Mouse (Mus musculus) ES-Bruce4 (cell line): Measurements from ENCODE around the gene Casz1. TPM values are rescaled to one million over a fixed set of nuclear protein-coding genes. Genes with fewer than 3 reads are reported as not detected.

Experiments
- H3K27ac ChIP-seq: 2 replicates; pipeline ENCODE4 v1.5.1; 2012; ENCODE audit warnings: low read length, inconsistent platforms; ENCODE audit not compliant: insufficient read depth
- H3K27me3 ChIP-seq: 2 replicates; pipeline ENCODE4 v1.6.1; 2012; ENCODE audit warnings: mild to moderate bottlenecking, low read length, inconsistent platforms; ENCODE audit not compliant: control insufficient read depth, poor library complexity, insufficient read depth, severe bottlenecking
- H3K36me3 ChIP-seq: 2 replicates; pipeline ENCODE4 v1.6.1; 2012; ENCODE audit warnings: inconsistent platforms, mild to moderate bottlenecking, low read length, moderate library complexity; ENCODE audit not compliant: control insufficient read depth, poor library complexity, insufficient read depth, severe bottlenecking
- H3K4me1 ChIP-seq: one replicate; pipeline ENCODE4 v1.8.1; 2011; ENCODE audit warnings: low read length; ENCODE audit not compliant: control insufficient read depth, insufficient read depth
- H3K4me3 ChIP-seq: 2 replicates; pipeline ENCODE4 v1.5.1; 2011; ENCODE audit warnings: low read depth, mild to moderate bottlenecking, low read length
- H3K9ac ChIP-seq: 2 replicates; pipeline ENCODE4 v1.6.1; 2012; ENCODE audit warnings: low read depth, mild to moderate bottlenecking, inconsistent platforms; ENCODE audit not compliant: poor library complexity, severe bottlenecking
- H3K9me3 ChIP-seq: replicated peaks from 2 replicates; pipeline ENCODE4 v1.6.1; 2012; ENCODE audit warnings: mild to moderate bottlenecking, low read length, inconsistent platforms; ENCODE audit not compliant: control insufficient read depth, poor library complexity, insufficient read depth, severe bottlenecking
- CTCF ChIP-seq: IDR thresholded peaks from one replicate; pipeline ENCODE4 v1.8.1; 2011; ENCODE audit warnings: low read depth, low read length
- EP300 ChIP-seq: IDR thresholded peaks from 2 replicates; pipeline ENCODE4 v1.6.1; 2011; ENCODE audit warnings: low read depth, low read length; ENCODE audit not compliant: insufficient read depth
- POLR2A ChIP-seq: IDR thresholded peaks from one replicate; pipeline ENCODE4 v1.8.1; 2011; ENCODE audit warnings: low read length; ENCODE audit not compliant: insufficient read depth
- polyA plus RNA-seq: library from polyadenylated mRNA; stranded (reverse); fragments of >200 nt; gene quantifications from 2 replicates; pipeline ENCODE4 v1.2.4, GENCODE M21; 2011; ENCODE audit warnings: low read depth; ENCODE audit not compliant: missing spikeins, insufficient read depth, insufficient read length

Gene Casz1
- polyA plus RNA-seq, 1 experiment, result 15.6 TPM

DNA sequence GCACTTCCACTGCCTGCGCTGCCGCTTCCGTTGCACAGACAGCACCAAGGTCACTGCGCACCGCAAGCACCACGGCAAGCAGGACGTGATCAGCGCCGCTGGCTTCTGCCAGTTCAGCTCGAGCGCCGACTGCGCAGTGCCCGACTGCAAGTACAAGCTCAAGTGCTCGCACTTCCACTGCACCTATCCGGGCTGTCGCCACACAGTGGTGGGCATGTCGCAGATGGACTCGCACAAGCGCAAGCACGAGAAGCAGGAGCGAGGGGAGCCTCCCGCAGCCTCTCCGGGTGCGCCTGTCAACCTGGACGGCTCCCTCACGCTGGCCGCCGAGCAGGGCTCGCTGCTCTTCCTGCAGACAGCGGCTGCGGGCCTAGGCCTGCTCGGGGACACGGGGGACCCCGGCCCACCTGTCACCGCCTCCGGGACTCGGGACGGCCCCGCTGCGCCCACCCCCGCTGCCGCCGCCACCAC is 147.6 kb downstream of the Casz1 start:
- no peaks in the 10 kb centered on the region for H3K27me3 ChIP-seq
- no peaks in the 10 kb centered on the region for H3K9me3 ChIP-seq
- 0 out of 2 replicates have a peak overlapping the region, but pooled peaks have one; percentile 1 for H3K9ac ChIP-seq
- H3K27ac ChIP-seq, result no peak overlapping the region
- TF ChIP-seq EP300 (no peak), CTCF (no peak), POLR2A (no peak)
- H3K4me3 ChIP-seq, result peak overlapping the region; percentile 36
- H3K36me3 ChIP-seq, result no peaks in the 10 kb centered on the region
- peaks cover 3% of the 10 kb centered on the region for H3K4me1 ChIP-seq

DNA sequence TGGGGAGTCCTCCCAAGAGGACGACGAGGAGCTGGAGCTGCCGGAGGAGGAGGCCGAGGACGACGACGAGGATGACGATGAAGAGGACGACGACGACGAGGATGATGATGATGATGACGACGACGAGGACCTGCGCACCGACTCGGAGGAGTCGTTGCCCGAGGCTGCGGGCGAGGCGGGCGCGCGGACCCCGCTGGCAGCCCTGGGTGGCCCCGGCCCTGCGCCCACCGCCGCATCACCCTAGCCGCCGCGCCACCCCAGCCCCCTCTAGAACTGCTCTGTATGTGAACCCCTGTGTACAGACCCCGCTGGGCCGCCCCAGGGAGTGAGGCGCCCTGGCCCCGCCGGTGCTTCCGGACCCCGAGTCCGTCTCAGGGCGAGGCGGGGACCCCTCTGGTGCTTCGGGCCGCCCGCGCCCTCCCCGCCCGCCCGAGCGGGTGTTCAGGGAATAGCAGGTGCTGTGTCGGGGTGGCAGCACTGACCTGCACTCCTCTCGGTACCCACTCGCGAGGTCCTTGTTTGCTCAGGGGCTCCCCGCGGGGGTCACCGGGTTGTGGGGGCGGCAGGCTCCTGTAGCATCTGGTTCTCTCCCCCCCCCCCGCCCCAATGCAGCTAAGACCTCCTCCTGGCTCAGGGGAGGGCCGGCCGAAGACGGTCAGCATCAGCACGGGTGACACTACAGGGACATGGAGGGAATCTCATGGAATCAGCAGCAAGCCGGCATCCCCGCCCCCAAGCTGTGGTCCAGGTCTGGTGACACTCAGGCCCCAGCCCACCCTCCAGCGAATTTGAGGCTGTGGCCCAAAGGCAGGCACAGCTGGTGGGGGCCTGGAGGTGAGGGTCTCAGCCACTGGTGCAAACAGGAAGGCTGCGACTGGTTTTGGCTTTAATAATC is 148.3 kb downstream of the Casz1 start:
- H3K4me3 ChIP-seq, result peak overlapping the region; percentile 36
- H3K9ac ChIP-seq, result 0 out of 2 replicates have a peak overlapping the region, but pooled peaks have one; percentile 1
- no peak for TF ChIP-seq EP300
- no peak for TF ChIP-seq CTCF
- TF ChIP-seq POLR2A, result no peak
- peaks cover 3% of the 10 kb centered on the region for H3K4me1 ChIP-seq
- H3K9me3 ChIP-seq, result no peaks in the 10 kb centered on the region
- H3K36me3 ChIP-seq, result no peaks in the 10 kb centered on the region
- no peak overlapping the region for H3K27ac ChIP-seq
- H3K27me3 ChIP-seq, result no peaks in the 10 kb centered on the region

DNA sequence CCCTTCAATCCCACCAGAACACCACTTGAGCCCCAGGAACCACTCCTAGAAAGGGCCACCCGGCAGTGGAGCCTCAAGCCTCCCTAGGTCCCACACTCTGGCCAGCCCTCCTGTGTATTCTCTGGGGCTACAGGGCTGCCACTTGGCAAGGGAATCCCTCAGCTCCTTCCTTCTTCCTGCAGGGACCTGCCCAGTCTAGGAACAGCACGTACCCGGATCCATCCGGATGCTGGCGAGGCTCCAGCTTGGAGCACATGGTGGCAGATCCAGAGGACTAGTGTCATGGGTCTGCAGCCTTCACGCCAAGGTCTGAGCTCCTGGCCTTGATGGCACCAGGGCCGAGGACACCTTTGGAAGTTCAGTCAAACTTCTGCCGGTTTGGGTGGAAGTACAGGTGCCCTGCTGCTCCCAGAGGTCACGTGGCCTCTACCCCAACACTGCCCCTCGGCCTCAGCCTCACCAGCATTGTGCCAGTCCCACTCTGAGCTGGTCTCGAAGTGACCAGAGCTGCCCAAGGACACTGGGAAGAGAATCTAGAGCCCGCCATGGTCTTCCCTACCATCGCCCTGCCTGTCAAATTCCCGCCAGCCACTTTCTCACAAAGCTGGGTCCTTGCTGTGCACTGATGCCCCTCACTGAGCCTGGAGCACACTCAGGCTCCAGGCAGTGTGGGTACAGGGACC is 151.0 kb downstream of the Casz1 start:
- TF ChIP-seq CTCF (no peak), EP300 (no peak), POLR2A (no peak)
- H3K9ac ChIP-seq, result no peak overlapping the region

DNA sequence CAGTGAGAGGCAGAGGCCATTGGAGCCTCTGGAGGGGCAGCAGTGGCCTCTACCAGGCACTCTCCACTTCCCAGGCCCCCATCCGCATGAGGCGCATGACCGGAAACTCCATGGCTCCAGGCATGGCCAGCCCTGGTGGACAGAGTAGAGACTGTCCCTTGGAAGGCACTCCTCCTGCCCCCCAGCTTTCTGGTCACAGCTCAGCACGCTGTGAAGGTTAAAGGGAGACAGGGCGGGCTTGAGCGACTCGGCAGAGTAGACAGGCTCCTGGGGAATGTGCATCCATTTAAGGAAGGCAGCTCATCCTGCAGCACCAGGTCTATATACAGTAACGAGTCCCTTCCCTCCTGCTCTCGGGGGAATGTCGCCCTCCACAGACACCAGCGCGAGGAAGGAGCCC is 155.8 kb downstream of the Casz1 start:
- Histone ChIP-seq H3K4me3 (no peak overlapping the region), H3K27me3 (no peaks in the 10 kb centered on the region), H3K9me3 (no peaks in the 10 kb centered on the region), H3K4me1 (no peaks in the 10 kb centered on the region), H3K36me3 (no peaks in the 10 kb centered on the region), H3K27ac (no peak overlapping the region), H3K9ac (no peak overlapping the region)
- TF ChIP-seq POLR2A (no peak), EP300 (no peak), CTCF (no peak)

More for the DNA sequence above, 151.0 kb downstream of the Casz1 start:
- Histone ChIP-seq H3K27me3 (no peaks in the 10 kb centered on the region), H3K4me1 (no peaks in the 10 kb centered on the region), H3K27ac (no peak overlapping the region), H3K4me3 (no peak overlapping the region), H3K9me3 (no peaks in the 10 kb centered on the region), H3K36me3 (no peaks in the 10 kb centered on the region)

DNA sequence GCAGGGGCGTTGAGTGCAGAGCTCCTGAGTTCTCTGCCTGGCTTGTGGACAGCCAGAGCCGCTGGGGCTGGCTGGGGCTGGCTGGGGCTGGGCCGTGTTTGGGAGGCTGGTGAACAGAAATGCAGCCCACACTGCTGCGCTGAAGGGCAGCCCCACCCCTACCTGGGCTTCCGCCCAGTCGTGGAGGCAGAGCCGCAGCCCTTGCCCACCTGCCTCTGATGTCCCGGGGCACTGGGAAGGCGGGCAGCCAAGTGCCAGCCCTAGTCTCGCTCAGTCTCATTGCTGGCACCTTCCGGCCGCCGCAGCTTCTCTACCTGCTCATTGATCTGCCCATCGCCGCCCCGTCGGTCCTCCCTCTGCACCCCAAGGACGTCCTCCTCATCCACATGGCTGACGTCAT is 156.9 kb downstream of the Casz1 start:
- H3K36me3 ChIP-seq, result no peaks in the 10 kb centered on the region
- no peak for TF ChIP-seq EP300
- no peak for TF ChIP-seq POLR2A
- no peak for TF ChIP-seq CTCF

More for the DNA sequence above, 156.9 kb downstream of the Casz1 start:
- Histone ChIP-seq H3K27ac (no peak overlapping the region), H3K27me3 (no peaks in the 10 kb centered on the region), H3K9ac (no peak overlapping the region), H3K4me1 (no peaks in the 10 kb centered on the region), H3K9me3 (no peaks in the 10 kb centered on the region), H3K4me3 (no peak overlapping the region)
